Mouse (Mus musculus) hindbrain, embryonic 15.5 days (tissue): ENCODE measurements around the gene Sirt7. TPM values are rescaled to one million over a fixed set of nuclear protein-coding genes. Genes with fewer than 3 reads are reported as not detected.

ENCODE experiments used
- ATAC-seq: fragments of 200-750 bp; cut with Nextera tagmentation; 2 replicates; pipeline ENCODE4 v1.8.0; 2017; ENCODE audit warnings: low read depth, moderate number of reproducible peaks, moderate TSS enrichment; ENCODE audit not compliant: low FRiP score
- H3K27ac ChIP-seq: fragments of 300-500 bp; sonication (generic); replicated peaks from 2 replicates; pipeline ENCODE4 v1.5.1; 2015; ENCODE audit warnings: mild to moderate bottlenecking, inconsistent platforms
- H3K27me3 ChIP-seq: fragments of 300-500 bp; sonication (generic); 2 replicates; pipeline ENCODE4 v1.6.1; 2015; ENCODE audit warnings: control low read depth, inconsistent platforms
- H3K36me3 ChIP-seq: fragments of 300-500 bp; sonication (generic); 2 replicates; pipeline ENCODE4 v1.6.1; 2015; ENCODE audit warnings: control low read depth, inconsistent platforms
- H3K4me1 ChIP-seq: fragments of 300-500 bp; sonication (generic); replicated peaks from 2 replicates; pipeline ENCODE4 v1.6.1; 2015; ENCODE audit warnings: control low read depth, inconsistent platforms
- H3K4me2 ChIP-seq: fragments of 300-500 bp; sonication (generic); 2 replicates; pipeline ENCODE4 v1.6.1; 2015; ENCODE audit warnings: moderate library complexity, mild to moderate bottlenecking, inconsistent platforms
- H3K4me3 ChIP-seq: fragments of 300-500 bp; sonication (generic); 2 replicates; pipeline ENCODE4 v1.5.1; 2015; ENCODE audit warnings: mild to moderate bottlenecking, inconsistent platforms
- H3K9ac ChIP-seq: fragments of 300-500 bp; sonication (generic); 2 replicates; pipeline ENCODE4 v1.6.1; 2015; ENCODE audit warnings: inconsistent platforms
- H3K9me3 ChIP-seq: fragments of 300-500 bp; sonication (generic); 2 replicates; pipeline ENCODE4 v1.6.1; 2016; ENCODE audit warnings: control low read depth, inconsistent platforms
- WGBS: fragments of 180-500 bp; shearing (Covaris S2); methylation state at CpG from one replicate; pipeline ENCODE4 v1.1.7; 2015; 5-methylcytosine and 5-hydroxymethylcytosine counted together
- polyA plus RNA-seq: library from polyadenylated mRNA; unstranded; fragments of >200 nt; fragmentation: Nextera tagmentation; extraction: Ambion mirVana; gene quantifications from 2 replicates; pipeline ENCODE4 v1.2.1, GENCODE M21; 2015

Sirt7 gene
- polyA plus RNA-seq, 1 experiment from 2014 or later = 45.6 TPM

DNA sequence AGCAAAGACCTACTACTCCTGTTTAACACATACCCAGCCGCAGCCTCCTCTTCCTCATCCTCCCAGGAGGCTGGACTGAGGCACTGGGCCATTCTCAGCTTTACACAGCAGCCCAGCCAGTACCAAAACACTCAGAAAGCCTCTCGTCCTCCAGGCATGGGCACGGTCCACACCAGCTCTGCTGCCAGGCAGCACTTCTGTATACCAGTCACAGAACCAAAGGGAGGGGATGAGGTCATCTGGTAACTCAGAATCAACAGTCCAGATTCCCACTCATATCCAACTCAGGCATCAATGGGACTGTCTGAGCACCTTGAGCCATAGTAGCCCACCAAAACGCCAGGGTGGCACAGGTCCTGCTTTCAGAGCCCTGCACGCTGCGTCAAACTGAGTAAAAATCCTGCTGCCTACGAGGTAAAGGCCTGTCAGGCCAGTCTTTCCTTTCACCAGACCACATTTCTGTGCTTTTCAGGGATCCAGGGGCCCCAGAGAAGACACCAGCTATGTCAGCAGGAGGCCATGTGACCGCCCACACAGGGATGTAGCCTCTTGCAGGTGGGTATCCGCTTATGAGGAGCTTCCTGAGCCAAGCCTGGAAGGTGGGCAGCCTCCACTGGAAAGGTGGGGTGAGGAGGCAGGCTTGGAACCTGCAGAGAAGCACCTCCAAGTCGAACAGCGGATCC is 1.9 kb upstream of the Sirt7 start:
- H3K9me3 ChIP-seq = no peaks in the 10 kb centered on the region
- no peak overlapping the region for H3K9ac ChIP-seq
- H3K36me3 ChIP-seq = peaks cover 21% of the 10 kb centered on the region
- no peak overlapping the region for H3K4me2 ChIP-seq
- WGBS = 90% methylated on average over 11 of the region's 11 CpGs
- H3K4me1 ChIP-seq = peaks cover 50% of the 10 kb centered on the region
- no peak for ATAC-seq
- no peak overlapping the region for H3K4me3 ChIP-seq
- no peaks in the 10 kb centered on the region for H3K27me3 ChIP-seq
- H3K27ac ChIP-seq = no peak overlapping the region

DNA sequence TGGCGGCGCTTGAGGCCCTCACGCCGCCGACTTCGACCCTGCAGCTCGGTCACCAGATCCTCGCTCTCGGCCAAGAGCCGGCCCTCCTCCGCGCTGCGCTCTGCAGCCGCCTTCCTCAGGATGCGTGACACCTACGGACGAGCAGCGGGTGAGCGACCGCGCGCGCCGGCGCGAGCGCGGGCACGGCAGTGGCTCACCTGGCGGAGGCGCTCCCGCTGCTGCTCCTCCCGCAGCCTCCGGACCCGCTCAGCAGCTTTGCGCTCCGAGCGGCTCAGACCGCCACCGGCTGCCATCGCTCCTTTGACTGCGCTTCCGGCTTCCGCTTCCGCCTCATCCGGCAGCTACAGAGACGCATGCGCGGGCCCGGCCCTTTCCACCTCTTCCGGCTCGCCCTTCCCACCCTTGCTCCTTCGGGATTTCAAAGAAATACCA is 344 bp downstream of the Sirt7 start:
- H3K4me1 ChIP-seq = peaks cover 29% of the 10 kb centered on the region
- H3K27me3 ChIP-seq = no peaks in the 10 kb centered on the region
- H3K27ac ChIP-seq = peak overlapping the region; percentile 86
- peak overlapping the region; percentile 96 for H3K4me2 ChIP-seq
- H3K4me3 ChIP-seq = peak overlapping the region; percentile 95
- H3K9me3 ChIP-seq = no peaks in the 10 kb centered on the region
- peak overlapping the region; percentile 86 for H3K9ac ChIP-seq
- under 1% methylated on average over 49 of the region's 53 CpGs for WGBS
- peak; percentile 88 for ATAC-seq
- peaks cover 40% of the 10 kb centered on the region for H3K36me3 ChIP-seq

DNA sequence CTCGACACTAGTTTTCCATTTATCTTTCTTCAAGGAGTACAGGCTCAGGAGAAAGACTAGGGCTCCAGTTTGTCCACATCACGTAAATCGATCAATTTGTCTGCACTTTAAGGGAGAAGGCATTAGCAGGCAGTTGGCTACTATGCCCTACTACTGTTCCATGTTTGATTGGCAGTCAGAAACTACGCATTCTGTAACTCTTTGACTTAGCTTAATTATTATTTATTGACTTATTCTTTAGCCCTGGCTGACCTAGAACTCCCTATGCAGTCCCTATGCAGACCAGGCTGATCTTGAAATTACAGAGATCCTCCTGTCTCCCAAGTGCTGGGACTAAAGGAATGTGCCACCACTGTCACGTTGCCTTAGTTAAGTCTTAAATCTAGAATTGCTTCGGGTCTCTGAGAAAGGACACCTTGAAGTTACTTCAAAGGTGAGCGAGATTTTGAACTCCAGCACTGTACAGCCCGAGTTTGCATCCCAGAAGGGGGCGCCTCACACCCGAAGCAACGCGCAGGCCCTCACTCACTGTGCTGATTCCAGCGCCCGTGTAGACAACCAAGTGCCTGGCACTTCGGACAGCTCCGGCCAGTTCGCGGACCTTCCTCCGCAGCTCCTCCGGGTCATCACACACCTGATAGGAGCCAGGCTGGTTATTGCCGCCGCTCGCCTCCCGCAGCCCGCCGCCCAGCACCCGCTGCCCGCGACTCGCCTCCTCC is 920 bp downstream of the Sirt7 start:
- WGBS = 13% methylated on average over 29 of the region's 30 CpGs
- peak; percentile 57 for ATAC-seq
- Histone ChIP-seq H3K27me3 (no peaks in the 10 kb centered on the region), H3K4me3 (peak overlapping the region; percentile 95), H3K36me3 (peaks cover 39% of the 10 kb centered on the region), H3K4me2 (peak overlapping the region; percentile 96), H3K4me1 (peaks cover 23% of the 10 kb centered on the region), H3K9me3 (no peaks in the 10 kb centered on the region), H3K27ac (peak overlapping the region; percentile 86), H3K9ac (peak overlapping the region; percentile 86)

DNA sequence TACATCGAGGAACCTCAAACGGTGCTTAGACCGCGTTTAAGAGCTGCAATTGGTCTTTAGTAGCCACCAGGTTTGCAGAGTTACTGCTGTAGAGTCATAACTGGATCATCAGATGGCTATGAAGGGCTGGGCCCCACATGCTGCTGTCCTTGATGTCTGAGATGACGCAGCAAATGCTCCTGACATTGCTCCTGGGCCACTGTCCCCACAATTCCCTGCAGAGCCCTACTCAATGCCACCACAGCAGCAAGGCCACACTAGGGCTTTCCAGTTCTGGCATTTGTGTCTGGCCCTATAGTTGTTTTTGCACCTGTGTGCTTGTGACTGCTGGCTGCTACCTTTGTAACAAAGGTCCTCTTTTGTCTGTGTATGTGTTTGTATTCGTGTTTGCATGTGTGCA is 2.2 kb downstream of the Sirt7 start:
- no peak overlapping the region for H3K4me2 ChIP-seq
- no peak overlapping the region for H3K4me3 ChIP-seq
- H3K27ac ChIP-seq = no peak overlapping the region
- H3K9me3 ChIP-seq = no peaks in the 10 kb centered on the region
- 89% methylated on average over 6 of the region's 6 CpGs for WGBS
- peaks cover 22% of the 10 kb centered on the region for H3K4me1 ChIP-seq
- peaks cover 42% of the 10 kb centered on the region for H3K36me3 ChIP-seq
- H3K27me3 ChIP-seq = no peaks in the 10 kb centered on the region
- ATAC-seq = no peak
- no peak overlapping the region for H3K9ac ChIP-seq

DNA sequence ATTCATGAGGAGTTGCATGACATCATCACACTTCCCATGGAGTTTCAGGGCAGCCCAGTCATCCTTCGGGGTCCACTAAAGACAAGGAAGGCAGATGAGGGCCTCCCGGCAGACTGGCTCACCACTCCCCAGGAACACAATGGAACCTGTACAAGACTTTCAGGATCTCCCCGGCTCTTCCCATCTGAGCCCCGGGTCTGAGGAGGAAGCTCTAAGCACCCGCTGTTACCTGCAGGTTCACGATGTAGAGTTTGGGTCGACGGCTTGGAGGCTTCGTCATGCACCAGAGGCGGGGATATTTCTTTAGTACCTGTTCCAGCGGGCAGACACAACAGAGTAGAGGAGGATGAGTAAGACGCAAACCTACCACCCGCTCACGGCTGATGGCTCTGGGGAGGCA is 4.8 kb downstream of the Sirt7 start:
- Histone ChIP-seq H3K4me3 (no peak overlapping the region), H3K4me1 (peaks cover 34% of the 10 kb centered on the region), H3K36me3 (peaks cover 38% of the 10 kb centered on the region), H3K4me2 (no peak overlapping the region), H3K9ac (no peak overlapping the region), H3K27me3 (no peaks in the 10 kb centered on the region), H3K9me3 (no peaks in the 10 kb centered on the region), H3K27ac (no peak overlapping the region)
- WGBS = 94% methylated on average over 14 of the region's 14 CpGs
- ATAC-seq = no peak

DNA sequence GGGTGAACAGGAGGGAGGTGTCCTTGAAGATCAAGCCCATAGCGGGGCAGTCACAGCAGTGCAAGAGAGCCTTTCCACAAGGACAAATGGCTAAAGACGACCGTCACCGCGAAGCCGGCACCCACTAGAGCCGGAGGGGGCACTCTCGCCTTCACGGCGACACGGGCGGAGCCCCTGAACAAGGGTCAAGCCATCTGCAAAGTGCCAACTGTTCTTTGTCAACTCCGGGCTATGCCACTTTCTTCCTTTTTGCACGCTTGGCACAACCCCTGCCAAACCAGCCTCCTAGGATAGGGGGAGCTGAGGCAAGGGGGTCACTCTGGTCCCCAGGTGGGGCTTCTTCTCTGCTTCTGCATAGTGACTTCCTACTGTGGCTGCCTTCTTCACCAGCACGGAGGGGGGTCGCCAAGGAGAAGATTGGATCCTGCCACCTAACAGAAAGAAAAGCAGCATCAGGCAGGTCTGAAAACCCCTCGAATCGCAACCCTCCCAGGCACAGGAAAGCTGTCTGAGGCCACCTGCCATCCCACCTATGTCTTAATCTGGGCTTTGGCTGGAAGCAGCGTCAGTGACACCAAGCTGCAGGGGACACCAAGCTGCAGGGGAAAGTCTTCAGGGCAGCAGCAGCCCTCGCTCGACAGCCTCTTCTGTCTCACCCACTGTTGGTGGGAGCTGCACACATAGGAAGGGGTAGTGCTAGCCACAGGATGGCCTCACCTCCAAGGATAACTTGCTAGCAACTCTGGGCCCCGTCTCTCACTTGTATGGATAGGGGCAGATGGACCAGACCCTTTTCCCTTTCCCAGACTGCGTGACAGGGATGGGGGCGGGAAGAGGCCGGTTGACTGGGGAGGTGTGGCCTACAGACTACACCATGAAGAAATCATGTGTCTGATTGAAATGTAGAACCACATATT is 6.2 kb downstream of the Sirt7 start:
- 95% methylated on average over 25 of the region's 25 CpGs for WGBS
- H3K9me3 ChIP-seq = no peaks in the 10 kb centered on the region
- H3K27me3 ChIP-seq = no peaks in the 10 kb centered on the region
- peaks cover 41% of the 10 kb centered on the region for H3K36me3 ChIP-seq
- no peak overlapping the region for H3K27ac ChIP-seq
- peaks cover 29% of the 10 kb centered on the region for H3K4me1 ChIP-seq
- no peak overlapping the region for H3K4me2 ChIP-seq
- no peak overlapping the region for H3K9ac ChIP-seq
- no peak for ATAC-seq
- H3K4me3 ChIP-seq = no peak overlapping the region

DNA sequence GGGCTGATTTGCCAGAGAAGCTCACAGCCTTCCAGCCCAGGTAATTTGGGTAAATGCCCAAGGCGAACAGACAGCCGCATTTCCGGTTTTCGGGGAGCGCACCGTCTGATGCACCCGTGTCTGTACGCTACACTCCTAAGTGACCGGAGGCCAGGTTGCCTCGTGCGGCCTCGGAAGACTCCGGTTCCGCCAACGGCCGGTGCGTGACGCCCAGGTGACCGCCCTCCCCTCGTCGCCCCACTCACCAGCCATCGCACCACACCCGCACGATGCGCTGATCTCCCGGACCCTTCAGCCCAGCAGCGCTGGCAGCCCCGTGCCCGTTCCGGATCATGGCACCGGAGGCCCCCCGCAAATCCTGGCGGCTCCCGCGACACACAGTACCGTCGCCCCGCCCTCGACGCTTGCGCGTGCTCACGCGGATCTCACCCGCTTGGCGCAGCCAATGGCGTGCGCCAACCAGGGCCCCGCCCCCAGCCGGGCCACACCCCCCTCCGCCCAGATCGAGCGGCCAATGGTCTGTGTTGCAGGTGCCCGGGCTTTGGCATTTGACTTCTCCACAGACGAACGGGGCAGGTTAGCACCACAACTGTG is 7.4 kb downstream of the Sirt7 start, which contains the start of gene Pcyt2:
Gene Pcyt2, minus strand, starts transcription at position 418 of the 594 bp plus-strand sequence.
- Histone ChIP-seq H3K27me3 (no peaks in the 10 kb centered on the region), H3K9ac (peak within 1 kb of the TSS; percentile 78), H3K4me2 (peak within 1 kb of the TSS; percentile 90), H3K9me3 (no peaks in the 10 kb centered on the region), H3K36me3 (peaks cover 40% of the 10 kb centered on the region), H3K27ac (peak within 1 kb of the TSS; percentile 88), H3K4me3 (peak within 1 kb of the TSS; percentile 64), H3K4me1 (peaks cover 23% of the 10 kb centered on the region)
- WGBS = under 1% methylated on average over 56 of the region's 56 CpGs
- ATAC-seq = peak; percentile 96

DNA sequence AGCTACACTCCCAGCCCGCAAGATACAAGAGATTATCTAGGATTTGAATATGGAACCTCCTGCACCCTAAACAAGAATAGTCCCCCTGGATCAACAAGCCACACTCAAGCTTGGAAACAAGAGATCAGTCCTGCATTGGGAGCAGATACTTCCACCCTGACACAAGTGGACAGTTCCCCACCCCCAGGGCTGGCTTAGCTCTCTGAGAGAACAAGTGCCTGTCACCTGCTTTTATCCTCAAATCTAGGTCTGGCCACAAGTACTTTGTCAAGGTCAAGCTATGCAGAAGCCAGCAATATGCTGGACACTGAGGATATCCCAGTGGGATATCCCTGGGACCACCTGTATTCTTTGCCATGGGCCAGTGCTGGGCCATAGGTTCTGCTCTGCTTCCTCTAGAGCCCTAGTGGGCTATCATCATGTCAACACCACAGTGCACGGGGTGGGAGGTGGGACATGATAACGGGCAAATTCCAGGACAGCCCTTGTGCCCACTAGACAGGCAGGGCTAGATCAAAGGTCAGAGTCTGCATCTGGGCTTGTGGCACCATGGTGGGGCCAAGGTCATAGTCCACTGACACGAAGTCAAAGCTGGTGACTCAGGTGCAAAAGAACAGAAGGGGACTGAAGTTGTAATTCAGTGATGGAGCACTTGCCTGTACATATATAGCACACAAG is 8.3 kb downstream of the Sirt7 start:
- Histone ChIP-seq H3K4me2 (peak overlapping the region; percentile 90), H3K4me1 (peaks cover 23% of the 10 kb centered on the region), H3K9ac (peak overlapping the region; percentile 78), H3K4me3 (peak overlapping the region; percentile 64), H3K36me3 (peaks cover 45% of the 10 kb centered on the region), H3K27me3 (no peaks in the 10 kb centered on the region), H3K9me3 (no peaks in the 10 kb centered on the region), H3K27ac (peak overlapping the region; percentile 88)
- WGBS = 50% methylated on average over 4 of the region's 4 CpGs
- ATAC-seq = no peak

DNA sequence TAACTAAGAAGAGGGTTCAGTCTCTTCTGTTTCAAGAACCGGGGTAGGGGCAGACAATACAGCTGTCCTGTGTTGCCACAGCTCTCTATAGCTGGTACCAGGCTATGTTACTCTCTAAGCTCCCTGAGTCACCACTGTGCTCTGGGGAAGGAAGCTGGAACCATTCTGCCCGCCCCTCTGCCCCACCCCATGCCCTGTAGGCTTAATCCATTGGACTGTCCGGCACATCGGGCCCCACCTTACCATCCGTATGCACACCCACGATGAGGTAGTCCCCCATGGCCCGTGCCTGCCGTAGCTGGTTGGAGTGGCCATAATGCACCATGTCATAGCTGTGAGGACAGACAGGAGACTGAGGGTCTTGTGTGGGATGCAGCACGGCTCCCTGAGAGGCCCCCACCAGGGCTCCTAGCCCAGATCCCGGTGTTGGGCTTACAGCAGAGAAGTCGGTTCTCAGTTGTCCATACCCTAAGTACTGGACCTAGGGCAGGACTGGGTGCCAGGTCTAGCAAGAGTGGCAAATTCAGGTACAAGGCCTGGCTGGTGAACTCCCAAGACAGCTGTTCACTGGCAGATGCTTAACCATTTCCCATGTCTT is 9.3 kb downstream of the Sirt7 start:
- H3K27ac ChIP-seq = no peak overlapping the region
- H3K4me1 ChIP-seq = peaks cover 23% of the 10 kb centered on the region
- no peak for ATAC-seq
- H3K9ac ChIP-seq = no peak overlapping the region
- no peaks in the 10 kb centered on the region for H3K9me3 ChIP-seq
- peak overlapping the region; percentile 90 for H3K4me2 ChIP-seq
- H3K36me3 ChIP-seq = peaks cover 48% of the 10 kb centered on the region
- 90% methylated on average over 11 of the region's 11 CpGs for WGBS
- no peak overlapping the region for H3K4me3 ChIP-seq
- H3K27me3 ChIP-seq = no peaks in the 10 kb centered on the region

DNA sequence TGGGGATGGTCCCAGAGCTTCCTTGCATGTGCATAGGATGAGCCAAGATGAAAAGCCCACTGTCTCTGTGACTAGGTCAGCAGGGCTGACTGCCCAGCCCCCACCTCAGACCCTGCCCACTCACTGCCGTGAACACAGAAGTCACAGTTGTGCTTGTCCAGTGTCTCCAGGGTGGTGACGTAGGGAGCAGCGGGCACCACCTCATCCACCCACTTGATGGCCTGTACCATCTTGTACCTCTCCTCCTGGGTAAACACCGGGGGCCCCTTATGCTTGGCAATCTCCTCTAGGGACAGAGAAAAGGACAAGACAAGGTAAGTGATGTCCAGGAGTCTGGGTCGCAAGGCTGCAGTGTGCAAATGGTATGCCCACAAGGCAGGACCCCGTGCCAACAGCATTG is 9.9 kb downstream of the Sirt7 start:
- H3K36me3 ChIP-seq = peaks cover 48% of the 10 kb centered on the region
- no peak overlapping the region for H3K4me2 ChIP-seq
- no peak overlapping the region for H3K9ac ChIP-seq
- no peaks in the 10 kb centered on the region for H3K9me3 ChIP-seq
- no peak overlapping the region for H3K4me3 ChIP-seq
- H3K27ac ChIP-seq = no peak overlapping the region
- no peaks in the 10 kb centered on the region for H3K27me3 ChIP-seq
- 94% methylated on average over 6 of the region's 6 CpGs for WGBS
- ATAC-seq = no peak
- H3K4me1 ChIP-seq = peaks cover 23% of the 10 kb centered on the region

DNA sequence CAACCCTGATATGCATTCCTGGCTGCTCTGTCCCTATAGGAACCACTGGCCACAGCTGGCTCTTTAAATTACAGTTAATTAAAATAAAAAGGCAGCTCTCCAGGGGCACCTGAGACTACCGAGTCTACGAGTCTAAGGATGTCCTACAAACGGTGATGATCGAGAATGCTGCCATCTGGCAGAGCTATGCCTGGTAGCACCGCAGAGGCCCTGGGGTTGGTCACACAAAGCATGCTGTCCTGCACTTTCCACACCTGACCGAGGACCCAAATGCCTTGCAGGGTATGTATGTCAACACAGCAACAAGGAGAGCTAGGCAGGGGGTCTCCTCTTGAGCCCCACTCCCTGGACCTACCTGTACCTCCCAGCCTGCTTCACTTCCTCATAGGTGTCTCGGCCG is 11.1 kb downstream of the Sirt7 start:
- Histone ChIP-seq H3K9ac (no peak overlapping the region), H3K36me3 (peaks cover 40% of the 10 kb centered on the region), H3K4me1 (peaks cover 23% of the 10 kb centered on the region), H3K27me3 (no peaks in the 10 kb centered on the region; the same call in 1 of the 2 replicates), H3K4me2 (no peak overlapping the region), H3K9me3 (no peaks in the 10 kb centered on the region), H3K27ac (no peak overlapping the region), H3K4me3 (no peak overlapping the region)
- ATAC-seq = no peak
- WGBS = 73% methylated on average over 8 of the region's 8 CpGs
